Mouse (Mus musculus): ENCODE data around the gene Gm36864. TPM values are rescaled to one million over a fixed set of nuclear protein-coding genes. Genes with fewer than 3 reads are reported as not detected.

The Gm36864 gene
- total and polyA plus RNA-seq, 2 experiments from 2014 or later: not detected

GRCm38 (mm10) chr7:44280959-44281358, 45.0 kb downstream of the Gm36864 start:
- 58% methylated on average over 1 of the region's 1 CpGs for WGBS
- H3K9ac ChIP-seq (replicated peaks; ENCODE audit: low read length, poor library complexity, severe bottlenecking): no peak overlapping the region
- DNase-seq (ENCODE audit: low spot score): no peak
- no peak overlapping the region for H3K4me3 ChIP-seq (ENCODE audit: low read depth, low read length)
- no peak overlapping the region for H3K4me2 ChIP-seq (ENCODE audit: low read depth, low read length, poor library complexity, severe bottlenecking)
- no peak overlapping the region for H3K27ac ChIP-seq (ENCODE audit: low read depth, low read length)
- no peaks in the 10 kb centered on the region for H3K9me3 ChIP-seq (ENCODE audit: low read length)
- H3K4me1 ChIP-seq (ENCODE audit: insufficient read depth, low read length): no peaks in the 10 kb centered on the region
- peak; percentile 45; the same call in 1 of the 2 replicates for ATAC-seq (ENCODE audit: low FRiP score)
- no peaks in the 10 kb centered on the region for H3K36me3 ChIP-seq (ENCODE audit: insufficient read depth, low read length)
- no peaks in the 10 kb centered on the region for H3K27me3 ChIP-seq (ENCODE audit: insufficient read depth, low read length)
- no peak for TF ChIP-seq CTCF (IDR thresholded peaks at IDR 0.05)

GRCm38 (mm10) chr7:44281586-44281985, 45.6 kb downstream of the Gm36864 start:
- DNase-seq (ENCODE audit: low spot score): peak; percentile 44

GRCm38 (mm10) chr7:44287760-44288159, 51.8 kb downstream of the Gm36864 start:
- DNase-seq (ENCODE audit: low spot score): no peak
- Histone ChIP-seq H3K4me1 (ENCODE audit: insufficient read depth, low read length) (no peaks in the 10 kb centered on the region), H3K27me3 (ENCODE audit: insufficient read depth, low read length) (no peaks in the 10 kb centered on the region), H3K9me3 (ENCODE audit: low read length) (no peaks in the 10 kb centered on the region), H3K36me3 (ENCODE audit: insufficient read depth, low read length) (no peaks in the 10 kb centered on the region), H3K4me2 (ENCODE audit: low read depth, low read length, poor library complexity, severe bottlenecking) (no peak overlapping the region), H3K4me3 (ENCODE audit: low read depth, low read length) (no peak overlapping the region), H3K27ac (ENCODE audit: low read depth, low read length) (no peak overlapping the region), H3K9ac (replicated peaks; ENCODE audit: low read length, poor library complexity, severe bottlenecking) (no peak overlapping the region)
- no peak for ATAC-seq (ENCODE audit: low FRiP score)
- WGBS: 56% methylated on average over 7 of the region's 7 CpGs
- TF ChIP-seq CTCF (IDR thresholded peaks at IDR 0.05): no peak

More at GRCm38 (mm10) chr7:44281586-44281985, 45.6 kb downstream of the Gm36864 start:
- Histone ChIP-seq H3K27ac (ENCODE audit: low read depth, low read length) (peak overlapping the region; percentile 21; the same call in 1 of the 2 replicates), H3K4me3 (ENCODE audit: low read depth, low read length) (no peak overlapping the region), H3K9me3 (ENCODE audit: low read length) (no peaks in the 10 kb centered on the region), H3K4me2 (ENCODE audit: low read depth, low read length, poor library complexity, severe bottlenecking) (no peak overlapping the region), H3K4me1 (ENCODE audit: insufficient read depth, low read length) (no peaks in the 10 kb centered on the region), H3K27me3 (ENCODE audit: insufficient read depth, low read length) (no peaks in the 10 kb centered on the region), H3K36me3 (ENCODE audit: insufficient read depth, low read length) (no peaks in the 10 kb centered on the region), H3K9ac (replicated peaks; ENCODE audit: low read length, poor library complexity, severe bottlenecking) (no peak overlapping the region)
- no peak for TF ChIP-seq CTCF (IDR thresholded peaks at IDR 0.05)
- WGBS: 61% methylated on average over 7 of the region's 7 CpGs
- peak; percentile 50; the same call in 1 of the 2 replicates for ATAC-seq (ENCODE audit: low FRiP score)

- no peak overlapping the region for H3K9ac ChIP-seq (replicated peaks; ENCODE audit: low read length, poor library complexity, severe bottlenecking)
- no peaks in the 10 kb centered on the region for H3K9me3 ChIP-seq (ENCODE audit: low read length)
- ATAC-seq (ENCODE audit: low FRiP score) (no peak), DNase-seq (ENCODE audit: low spot score) (no peak)
- WGBS: 85% methylated on average over 4 of the region's 4 CpGs
- TF ChIP-seq CTCF (IDR thresholded peaks at IDR 0.05): no peak
- H3K27ac ChIP-seq (ENCODE audit: low read depth, low read length): no peak overlapping the region
- no peaks in the 10 kb centered on the region for H3K4me1 ChIP-seq (ENCODE audit: insufficient read depth, low read length)
- H3K27me3 ChIP-seq (ENCODE audit: insufficient read depth, low read length): no peaks in the 10 kb centered on the region
- no peak overlapping the region for H3K4me3 ChIP-seq (ENCODE audit: low read depth, low read length)
- no peaks in the 10 kb centered on the region for H3K36me3 ChIP-seq (ENCODE audit: insufficient read depth, low read length)
- H3K4me2 ChIP-seq (ENCODE audit: low read depth, low read length, poor library complexity, severe bottlenecking): no peak overlapping the region
Measured at GRCm38 (mm10) chr7:44290986-44291385, 55.0 kb downstream of the Gm36864 start.

GRCm38 (mm10) chr7:44291418-44291817, 55.4 kb downstream of the Gm36864 start:
- ATAC-seq (ENCODE audit: low FRiP score): no peak
- H3K9ac ChIP-seq (replicated peaks; ENCODE audit: low read length, poor library complexity, severe bottlenecking): no peak overlapping the region
- H3K4me3 ChIP-seq (ENCODE audit: low read depth, low read length): no peak overlapping the region
- H3K36me3 ChIP-seq (ENCODE audit: insufficient read depth, low read length): no peaks in the 10 kb centered on the region
- no peak overlapping the region for H3K4me2 ChIP-seq (ENCODE audit: low read depth, low read length, poor library complexity, severe bottlenecking)
- no peak for TF ChIP-seq CTCF (IDR thresholded peaks at IDR 0.05)
- H3K4me1 ChIP-seq (ENCODE audit: insufficient read depth, low read length): no peaks in the 10 kb centered on the region
- H3K27me3 ChIP-seq (ENCODE audit: insufficient read depth, low read length): no peaks in the 10 kb centered on the region
- DNase-seq (ENCODE audit: low spot score): no peak
- no peaks in the 10 kb centered on the region for H3K9me3 ChIP-seq (ENCODE audit: low read length)
- 56% methylated on average over 4 of the region's 4 CpGs for WGBS
- H3K27ac ChIP-seq (ENCODE audit: low read depth, low read length): no peak overlapping the region

Other genes with a start within 250 kb of the Gm36864 start
- not detected in 2 replicates for gene Klk1b11, start 240.3 kb upstream of the Gm36864 start, total RNA-seq (2014; rRNA removed)
- not detected in 2 replicates for gene Klk1b11, start 240.3 kb upstream of the Gm36864 start, polyA plus RNA-seq (2015; fragmentation: Nextera tagmentation; extraction: Ambion mirVana)
- not detected in 2 replicates for gene Klk1b26, start 224.0 kb upstream of the Gm36864 start, total RNA-seq (2014; rRNA removed)
- gene Klk1b26, start 224.0 kb upstream of the Gm36864 start, polyA plus RNA-seq (2015; fragmentation: Nextera tagmentation; extraction: Ambion mirVana): not detected in 2 replicates
- gene Klk1b27, start 183.9 kb upstream of the Gm36864 start, total RNA-seq (2014; rRNA removed): not detected in 2 replicates
- gene Klk1b27, start 183.9 kb upstream of the Gm36864 start, polyA plus RNA-seq (2015; fragmentation: Nextera tagmentation; extraction: Ambion mirVana): not detected in 2 replicates
- not detected in 2 replicates for gene Klk1b21, start 133.8 kb upstream of the Gm36864 start, total RNA-seq (2014; rRNA removed)
- not detected in 2 replicates for gene Klk1b21, start 133.8 kb upstream of the Gm36864 start, polyA plus RNA-seq (2015; fragmentation: Nextera tagmentation; extraction: Ambion mirVana)
- gene Klk1b22, start 123.5 kb upstream of the Gm36864 start, total RNA-seq (2014; rRNA removed): not detected in 2 replicates
- gene Klk1b22, start 123.5 kb upstream of the Gm36864 start, polyA plus RNA-seq (2015; fragmentation: Nextera tagmentation; extraction: Ambion mirVana): not detected in 2 replicates
- gene Klk1b16, start 99.4 kb upstream of the Gm36864 start, total RNA-seq (2014; rRNA removed): not detected in 2 replicates
- not detected in 2 replicates for gene Klk1b16, start 99.4 kb upstream of the Gm36864 start, polyA plus RNA-seq (2015; fragmentation: Nextera tagmentation; extraction: Ambion mirVana)
- gene Klk1b24, start 47.9 kb upstream of the Gm36864 start, total RNA-seq (2014; rRNA removed): not detected in 2 replicates
- gene Klk1b24, start 47.9 kb upstream of the Gm36864 start, polyA plus RNA-seq (2015; fragmentation: Nextera tagmentation; extraction: Ambion mirVana): not detected in 2 replicates
- gene Klk1b3, start 38.0 kb upstream of the Gm36864 start, total RNA-seq (2014; rRNA removed): not detected in 2 replicates
- gene Klk1b3, start 38.0 kb upstream of the Gm36864 start, polyA plus RNA-seq (2015; fragmentation: Nextera tagmentation; extraction: Ambion mirVana): not detected in 2 replicates
- gene Klk1b4, start 28.7 kb upstream of the Gm36864 start, total RNA-seq (2014; rRNA removed): not detected in 2 replicates
- not detected in 2 replicates for gene Klk1b4, start 28.7 kb upstream of the Gm36864 start, polyA plus RNA-seq (2015; fragmentation: Nextera tagmentation; extraction: Ambion mirVana)
- not detected in 2 replicates for gene Klk1b5, start 20.2 kb upstream of the Gm36864 start, total RNA-seq (2014; rRNA removed)
- not detected in 2 replicates for gene Klk1b5, start 20.2 kb upstream of the Gm36864 start, polyA plus RNA-seq (2015; fragmentation: Nextera tagmentation; extraction: Ambion mirVana)
- gene Klk1, start 10.8 kb upstream of the Gm36864 start, total RNA-seq (2014; rRNA removed): not detected in 2 replicates
- not detected in 2 replicates for gene Klk1, start 10.8 kb upstream of the Gm36864 start, polyA plus RNA-seq (2015; fragmentation: Nextera tagmentation; extraction: Ambion mirVana)
- gene 1700028J19Rik, start 10.5 kb downstream of the Gm36864 start, total RNA-seq (2014; rRNA removed): 0.38 and 0.88 TPM in 2 replicates
- gene 1700028J19Rik, start 10.5 kb downstream of the Gm36864 start, polyA plus RNA-seq (2015; fragmentation: Nextera tagmentation; extraction: Ambion mirVana): 1.6 and 2.2 TPM in 2 replicates
- gene 2410002F23Rik, start 10.5 kb downstream of the Gm36864 start, total RNA-seq (2014; rRNA removed): 329 and 379 TPM in 2 replicates
- 279 and 286 TPM in 2 replicates for gene 2410002F23Rik, start 10.5 kb downstream of the Gm36864 start, polyA plus RNA-seq (2015; fragmentation: Nextera tagmentation; extraction: Ambion mirVana)
- gene Acp4, start 21.2 kb downstream of the Gm36864 start, total RNA-seq (2014; rRNA removed): not detected in 2 replicates
- gene Acp4, start 21.2 kb downstream of the Gm36864 start, polyA plus RNA-seq (2015; fragmentation: Nextera tagmentation; extraction: Ambion mirVana): not detected in 2 replicates
- gene Gm15517, start 25.3 kb downstream of the Gm36864 start, total RNA-seq (2014; rRNA removed): not detected in 2 replicates
- not detected in 2 replicates for gene Gm15517, start 25.3 kb downstream of the Gm36864 start, polyA plus RNA-seq (2015; fragmentation: Nextera tagmentation; extraction: Ambion mirVana)
- 3.2 and 3.9 TPM in 2 replicates for gene Clec11a, start 70.7 kb downstream of the Gm36864 start, total RNA-seq (2014; rRNA removed)
- 3.5 and 3.8 TPM in 2 replicates for gene Clec11a, start 70.7 kb downstream of the Gm36864 start, polyA plus RNA-seq (2015; fragmentation: Nextera tagmentation; extraction: Ambion mirVana)
- 48.1 and 60.3 TPM in 2 replicates for gene Shank1, start 74.1 kb downstream of the Gm36864 start, total RNA-seq (2014; rRNA removed)
- gene Shank1, start 74.1 kb downstream of the Gm36864 start, polyA plus RNA-seq (2015; fragmentation: Nextera tagmentation; extraction: Ambion mirVana): 33.9 and 39.2 TPM in 2 replicates
- gene Syt3, start 147.9 kb downstream of the Gm36864 start, total RNA-seq (2014; rRNA removed): 119 and 144 TPM in 2 replicates
- 88.4 and 96.7 TPM in 2 replicates for gene Syt3, start 147.9 kb downstream of the Gm36864 start, polyA plus RNA-seq (2015; fragmentation: Nextera tagmentation; extraction: Ambion mirVana)
- 0.38 and 1.4 TPM in 2 replicates for gene 1700008O03Rik, start 149.6 kb downstream of the Gm36864 start, total RNA-seq (2014; rRNA removed)
- 3.8 and 5.2 TPM in 2 replicates for gene 1700008O03Rik, start 149.6 kb downstream of the Gm36864 start, polyA plus RNA-seq (2015; fragmentation: Nextera tagmentation; extraction: Ambion mirVana)
- gene Lrrc4b, start 192.8 kb downstream of the Gm36864 start, total RNA-seq (2014; rRNA removed): 589 and 657 TPM in 2 replicates
- gene Lrrc4b, start 192.8 kb downstream of the Gm36864 start, polyA plus RNA-seq (2015; fragmentation: Nextera tagmentation; extraction: Ambion mirVana): 24.2 and 26.9 TPM in 2 replicates
- gene Aspdh, start 229.2 kb downstream of the Gm36864 start, total RNA-seq (2014; rRNA removed): 7.1 and 11.8 TPM in 2 replicates
- gene Aspdh, start 229.2 kb downstream of the Gm36864 start, polyA plus RNA-seq (2015; fragmentation: Nextera tagmentation; extraction: Ambion mirVana): 2.1 and 3.7 TPM in 2 replicates
- gene Josd2, start 231.8 kb downstream of the Gm36864 start, total RNA-seq (2014; rRNA removed): 25.5 and 38.5 TPM in 2 replicates
- gene Josd2, start 231.8 kb downstream of the Gm36864 start, polyA plus RNA-seq (2015; fragmentation: Nextera tagmentation; extraction: Ambion mirVana): 22.7 and 25.4 TPM in 2 replicates

Measured in midbrain, postnatal 0 days (tissue).